Mouse (Mus musculus): ENCODE data around the gene St6gal1.
A peak's percentile ranks its signal among the peaks of the same experiment; 100 is the strongest.
"Not testable (repeated sequence)": the region's sequence is repeated elsewhere in the genome, so short reads cannot be mapped to it uniquely, and the experiment has no call there.

Gene St6gal1

DNA sequence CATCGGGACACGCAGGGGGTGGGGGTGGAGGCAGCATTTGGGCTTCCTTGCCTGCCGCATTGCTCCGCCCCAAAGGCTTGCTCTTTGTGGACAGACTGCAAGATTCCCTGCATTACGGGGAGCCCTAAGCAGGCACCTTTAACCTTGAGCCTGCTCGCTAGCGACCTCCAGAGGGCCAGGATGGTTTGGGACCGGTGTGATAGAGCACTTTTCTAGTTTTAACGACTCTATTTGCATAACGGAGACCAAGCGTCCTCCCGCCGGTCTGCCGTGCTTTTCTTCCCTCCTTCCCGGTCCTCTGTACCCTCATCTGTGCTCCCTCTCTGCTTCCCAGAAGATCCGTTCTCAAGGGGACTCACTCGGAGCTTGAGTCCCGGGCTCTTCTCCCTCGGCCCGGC, at the start of gene St6gal1:
Gene St6gal1, plus strand, starts transcription at position 70 of the 398 bp plus-strand sequence.
- DNase-seq: peak; percentile 92

DNA sequence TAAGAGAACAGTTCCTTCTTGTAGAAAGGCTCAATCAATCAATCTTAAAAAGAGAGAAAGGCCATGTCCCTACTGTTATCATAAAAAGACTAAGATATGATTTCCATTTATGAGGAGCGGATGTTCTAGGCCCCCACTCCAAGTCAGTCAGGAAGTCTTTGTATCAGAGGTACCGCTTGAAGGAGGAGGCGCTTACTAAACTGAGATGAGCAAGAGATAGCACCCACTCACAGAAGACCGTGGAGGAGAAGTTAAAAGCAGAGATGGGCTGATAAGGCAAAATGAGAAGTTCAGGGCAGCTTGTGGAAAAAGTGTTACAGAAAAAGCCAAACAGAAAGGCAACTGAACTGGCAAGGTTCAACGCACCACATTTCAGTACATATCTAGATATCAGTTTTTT, 49.7 kb upstream of the St6gal1 start:
- DNase-seq: no peak

DNA sequence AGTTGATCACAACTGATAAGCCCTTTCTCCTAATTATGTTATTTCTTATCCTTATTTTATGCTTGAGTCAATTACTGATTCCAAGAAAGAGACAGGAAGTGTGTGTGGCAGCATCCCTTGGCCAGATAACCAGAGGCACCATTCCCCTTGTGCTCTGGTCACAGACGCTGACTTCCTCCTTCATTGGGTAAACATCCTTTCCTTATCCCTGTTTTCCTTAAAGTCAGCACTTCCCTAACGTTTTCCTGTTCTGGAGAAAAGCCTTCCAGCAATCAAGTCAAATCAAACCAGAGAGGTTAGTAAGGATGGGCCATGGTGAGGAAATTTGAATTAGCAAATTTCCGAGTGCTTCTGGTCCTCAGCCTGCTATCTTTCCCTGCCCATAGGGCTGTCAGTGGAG, 48.6 kb upstream of the St6gal1 start:
- DNase-seq: no peak

DNA sequence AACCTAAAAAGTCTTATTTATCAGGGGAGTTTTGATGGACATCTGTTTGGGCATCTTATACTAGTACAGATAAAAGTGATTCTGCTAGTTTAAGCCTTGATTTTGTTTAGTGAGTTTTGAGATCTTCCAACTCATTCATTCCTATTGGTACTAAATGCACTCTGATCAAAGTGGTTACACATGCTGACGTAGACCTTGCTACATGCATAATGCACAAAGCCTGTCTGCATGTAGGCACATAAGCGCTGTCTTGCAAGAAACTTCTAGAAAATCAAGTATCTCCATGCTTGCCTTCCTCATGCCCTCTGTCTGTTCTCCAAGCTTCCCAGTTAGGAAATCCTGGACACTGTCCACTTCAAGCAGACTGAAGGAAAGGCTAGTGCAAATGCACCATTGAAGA, 46.7 kb upstream of the St6gal1 start:
- DNase-seq: no peak

DNA sequence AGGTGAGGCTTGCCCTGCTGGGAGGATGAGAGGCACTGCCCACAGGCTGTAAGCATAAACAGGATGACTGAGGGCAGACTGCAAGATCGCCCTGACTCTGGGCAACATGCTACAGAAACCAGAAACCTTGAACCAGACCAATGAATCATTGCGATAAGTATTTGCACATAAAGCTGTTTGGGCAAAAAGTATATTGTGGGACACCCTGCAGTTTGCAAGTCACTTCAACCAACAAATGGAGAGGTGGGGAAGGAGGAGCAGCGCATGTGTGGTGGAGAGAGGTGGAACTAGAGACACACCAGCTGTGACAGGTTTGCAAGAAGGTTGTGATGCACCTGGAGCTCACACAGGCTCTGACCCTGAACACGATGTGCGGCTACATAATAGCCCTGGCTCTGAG, 45.7 kb upstream of the St6gal1 start:
- no peak for DNase-seq

DNA sequence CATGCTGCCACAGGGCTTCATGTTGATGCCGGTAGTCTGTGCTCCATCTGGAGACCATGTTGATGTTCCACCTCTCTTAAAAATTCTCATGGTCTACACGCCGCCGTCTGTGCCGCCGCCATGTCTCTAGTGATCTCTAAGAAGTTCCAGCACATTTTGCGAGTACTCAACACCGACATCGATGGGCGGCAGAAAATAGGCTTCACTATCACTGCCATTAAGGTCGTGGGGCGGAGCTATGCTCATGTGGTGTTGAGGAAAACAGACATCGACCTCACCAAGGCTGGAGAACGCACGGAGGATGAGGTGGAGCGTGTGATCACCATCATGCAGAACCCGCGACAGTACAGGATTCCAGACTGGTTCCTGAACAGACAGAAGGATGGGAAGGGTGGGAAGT, 45.1 kb upstream of the St6gal1 start:
- DNase-seq: not testable (repeated sequence)

DNA sequence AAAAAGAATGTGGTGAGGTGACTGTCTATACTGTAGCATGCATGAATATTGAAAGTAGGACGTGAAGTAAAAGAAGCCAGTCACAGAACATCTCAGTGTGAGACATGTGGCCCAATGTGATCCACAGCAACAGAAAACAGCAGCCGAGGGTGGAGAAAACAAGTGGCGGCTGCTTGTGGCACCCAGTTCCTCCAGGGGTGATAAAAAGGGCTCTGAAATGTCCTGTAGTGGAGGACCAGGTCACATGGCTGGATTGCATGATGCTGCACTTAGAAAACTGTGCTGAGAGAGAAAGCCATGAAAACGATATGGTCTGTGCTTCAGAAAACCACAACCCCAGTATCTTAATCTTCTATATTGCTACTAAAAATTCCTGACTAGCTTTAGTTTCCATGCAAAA, 43.5 kb upstream of the St6gal1 start:
- no peak for DNase-seq

DNA sequence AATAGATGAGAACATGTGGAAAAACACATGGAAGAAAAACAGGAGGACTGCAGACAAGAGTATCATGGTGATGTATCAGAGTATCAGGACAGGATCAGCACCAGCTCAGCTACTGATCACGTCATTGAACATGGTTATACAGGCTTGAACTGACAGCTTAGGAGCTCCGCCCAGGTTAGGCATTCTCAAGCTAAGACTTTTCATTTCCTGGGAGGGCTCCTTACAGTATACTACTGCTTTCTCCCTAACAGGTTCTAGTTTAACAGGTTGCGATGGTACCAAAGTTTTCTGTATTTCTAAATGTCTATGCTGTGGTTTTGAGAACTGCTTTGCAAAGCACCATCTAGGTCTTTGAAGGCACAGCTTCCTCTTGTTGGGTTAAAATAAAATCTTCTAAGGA, 43.1 kb upstream of the St6gal1 start:
- DNase-seq: no peak

DNA sequence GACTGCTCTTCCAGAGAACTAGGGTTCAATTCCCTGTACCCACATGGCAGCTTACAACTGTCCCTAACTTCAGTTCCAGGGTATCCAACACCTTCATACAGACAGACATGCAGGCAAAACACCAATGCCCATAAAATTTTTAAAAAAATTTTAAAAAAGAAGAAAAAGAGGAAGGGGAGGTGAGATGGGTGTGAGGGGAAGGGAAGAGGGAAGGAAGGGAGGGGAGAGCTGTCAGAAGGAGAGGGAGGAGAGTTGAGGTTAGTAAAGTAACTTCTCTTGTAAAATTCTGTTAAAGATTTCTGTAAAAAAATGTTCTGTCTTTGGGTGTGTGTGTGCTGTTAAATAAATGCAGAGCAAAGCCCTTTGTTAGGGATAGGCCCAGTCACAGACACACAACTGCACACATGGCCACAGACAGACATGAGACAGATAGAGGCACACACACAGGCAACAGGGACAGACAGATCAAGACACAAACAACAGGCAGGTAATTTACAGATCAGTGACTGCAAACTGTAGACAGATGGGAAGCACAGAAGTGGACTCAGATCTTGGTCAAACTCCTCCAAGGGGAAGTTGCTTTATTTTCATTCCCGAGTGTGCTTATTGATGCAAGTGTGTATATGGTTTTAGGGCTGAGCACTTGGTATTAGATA, 42.5 kb upstream of the St6gal1 start:
- DNase-seq: no peak

DNA sequence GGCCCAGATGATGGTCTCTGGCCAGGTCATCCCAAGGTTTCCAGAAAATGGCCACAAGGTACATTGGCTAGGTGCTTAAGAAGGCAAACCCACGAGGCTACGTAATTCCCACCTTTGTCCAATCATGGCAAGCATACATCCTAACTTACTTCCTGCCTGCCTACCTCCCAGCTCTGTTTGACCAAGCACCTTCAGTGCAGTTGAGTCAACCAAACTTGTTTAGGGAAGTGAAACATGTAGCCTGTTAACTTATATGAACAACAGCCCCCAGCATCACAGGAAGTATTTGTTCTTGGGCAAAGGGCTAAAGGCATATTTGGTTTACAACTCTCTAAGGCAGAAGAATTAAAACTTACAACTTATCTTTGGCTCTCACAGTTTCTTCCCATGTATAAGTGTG, 38.7 kb upstream of the St6gal1 start:
- no peak for DNase-seq

DNA sequence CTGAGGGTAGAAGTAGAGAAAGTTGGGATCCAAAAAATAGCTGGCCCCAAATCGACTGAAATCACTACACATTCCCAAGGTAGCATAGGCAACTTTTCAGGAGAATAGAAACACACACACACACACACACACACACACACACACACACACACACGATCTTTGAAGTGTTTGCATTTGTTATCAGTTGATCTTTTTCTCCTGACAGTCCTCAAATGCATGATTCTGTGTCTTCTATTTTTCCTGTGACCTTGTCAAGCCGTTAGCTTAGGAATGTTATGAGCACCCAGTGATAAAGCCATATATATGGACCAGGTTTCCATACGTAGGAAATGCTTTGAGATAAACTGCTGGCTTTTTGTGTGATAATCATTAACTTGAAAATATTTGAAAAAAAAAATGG, 38.1 kb upstream of the St6gal1 start:
- no peak for DNase-seq

DNA sequence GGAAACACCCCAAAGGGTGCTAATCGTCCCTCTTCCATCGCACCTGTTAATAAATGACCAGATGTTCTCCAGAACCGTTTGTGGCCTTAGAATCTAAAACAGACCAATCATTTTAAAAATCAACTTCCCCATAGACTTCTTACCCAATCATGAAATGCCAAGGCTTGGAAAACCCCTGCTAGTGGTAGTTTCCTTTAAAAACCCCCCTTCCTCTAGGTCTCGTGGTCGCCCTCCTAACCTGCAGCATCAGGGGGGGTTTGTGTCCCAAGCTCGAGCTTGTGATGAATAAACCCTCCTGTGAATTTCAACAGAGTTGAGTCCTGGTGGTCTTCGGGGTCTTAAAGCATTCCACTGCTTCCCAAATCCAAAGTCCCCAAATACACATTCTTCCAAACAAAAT, 36.6 kb upstream of the St6gal1 start:
- DNase-seq: no peak

DNA sequence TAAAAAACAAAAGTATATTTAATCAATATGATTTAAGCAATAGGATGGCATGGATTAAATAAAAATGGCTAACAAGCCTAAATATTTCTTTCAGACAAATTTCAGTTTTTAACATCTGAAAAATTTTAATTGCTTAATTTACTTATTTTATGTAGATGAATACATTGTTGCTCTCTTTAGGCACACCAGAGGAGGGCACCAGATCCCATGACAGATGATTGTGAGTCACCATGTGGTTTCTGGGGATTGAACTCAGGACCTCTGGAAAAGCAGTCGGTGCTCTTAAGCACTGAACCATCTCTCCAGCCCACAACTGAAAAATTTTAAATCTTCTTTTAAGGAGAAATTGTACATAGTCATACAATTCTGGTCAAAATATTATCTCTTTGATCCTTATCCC, 34.9 kb upstream of the St6gal1 start:
- no peak for DNase-seq

DNA sequence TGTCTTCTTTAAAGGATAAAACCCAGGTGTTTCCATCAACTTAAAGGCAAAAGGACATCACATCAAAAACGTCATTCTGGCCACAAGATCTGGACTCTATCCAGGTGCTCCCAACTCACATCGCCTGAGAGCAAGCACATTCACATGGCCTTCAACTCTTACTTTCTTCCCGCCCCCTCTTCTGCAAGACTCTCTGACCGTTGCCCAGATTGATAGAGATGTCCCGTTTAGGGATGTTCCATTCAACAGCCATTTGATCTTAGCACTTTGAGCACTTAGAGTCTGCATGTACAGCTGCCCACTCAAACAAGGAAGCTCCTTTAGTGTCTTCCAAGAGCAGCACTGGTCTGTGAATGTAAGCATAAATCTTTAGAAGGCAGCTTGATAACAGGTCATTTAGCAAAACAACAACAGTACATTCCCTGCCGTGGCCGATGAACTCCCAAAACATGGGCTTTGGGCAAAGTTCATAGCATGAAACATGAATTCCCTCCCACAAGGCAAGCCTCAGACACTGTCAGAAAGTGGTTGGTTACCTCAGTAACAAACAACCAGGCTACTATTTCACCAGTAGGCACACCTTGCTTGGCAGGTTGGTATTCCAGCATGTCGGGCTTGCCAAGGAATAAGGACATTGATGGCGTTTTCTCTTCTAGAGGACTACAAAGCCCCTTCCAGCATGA, 32.8 kb upstream of the St6gal1 start:
- no peak for DNase-seq

DNA sequence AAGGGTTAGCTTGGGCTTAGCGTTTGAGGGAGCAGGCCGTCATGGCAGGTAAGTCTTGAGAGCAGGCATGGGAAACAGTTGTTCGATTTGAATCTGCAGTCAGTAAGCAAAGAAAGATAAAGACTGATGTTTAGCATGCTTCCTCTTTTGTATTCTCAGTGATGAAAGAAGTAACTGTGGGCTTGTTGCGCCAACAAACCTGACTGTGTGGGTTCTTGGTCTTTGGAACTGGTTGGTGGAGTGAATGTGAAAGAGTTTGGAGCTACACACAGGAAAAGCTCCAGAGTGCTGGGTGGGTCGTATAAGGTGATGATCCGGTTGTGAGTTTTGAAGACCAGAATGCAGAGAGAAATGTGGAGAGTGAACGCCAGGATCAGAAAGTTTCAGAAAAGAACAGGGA, 28.9 kb upstream of the St6gal1 start:
- no peak for DNase-seq

DNA sequence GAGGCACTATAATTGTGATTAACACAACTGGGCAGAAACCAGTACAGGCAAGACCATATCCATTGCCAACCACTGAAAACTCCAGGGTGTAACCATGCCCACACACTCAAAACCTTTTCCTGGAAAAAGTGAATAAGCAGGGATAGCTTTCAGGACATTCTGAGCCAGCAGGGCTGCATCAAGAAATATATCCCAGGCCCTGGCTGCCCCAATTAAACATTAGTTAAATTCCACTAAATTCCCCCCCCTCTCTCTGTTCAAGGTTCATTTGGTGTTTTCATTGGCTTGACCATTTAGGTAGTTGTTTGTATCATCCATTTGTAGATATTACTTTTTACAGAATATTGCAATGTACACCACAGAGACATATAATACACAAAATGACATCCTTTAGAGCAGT, 28.2 kb upstream of the St6gal1 start:
- DNase-seq: no peak

DNA sequence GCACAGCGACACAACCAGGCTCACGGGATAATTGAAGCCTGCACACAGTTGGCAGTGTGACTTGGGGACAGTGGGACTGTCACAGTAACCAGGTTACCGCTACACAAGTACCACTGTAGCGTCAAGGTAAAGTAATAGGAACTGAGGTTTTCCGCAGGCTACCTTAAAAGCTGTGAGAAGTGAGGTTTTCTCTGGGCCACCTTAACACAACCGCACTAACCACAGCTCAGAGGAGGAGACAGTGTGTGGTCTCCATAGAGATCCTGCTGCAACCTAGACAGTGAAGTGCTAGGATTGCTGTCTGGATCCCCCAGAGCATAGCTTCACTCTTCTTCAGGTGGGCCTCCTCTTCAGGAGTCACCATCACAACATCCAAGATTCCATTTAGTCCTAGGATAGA, 27.7 kb upstream of the St6gal1 start:
- DNase-seq: no peak

DNA sequence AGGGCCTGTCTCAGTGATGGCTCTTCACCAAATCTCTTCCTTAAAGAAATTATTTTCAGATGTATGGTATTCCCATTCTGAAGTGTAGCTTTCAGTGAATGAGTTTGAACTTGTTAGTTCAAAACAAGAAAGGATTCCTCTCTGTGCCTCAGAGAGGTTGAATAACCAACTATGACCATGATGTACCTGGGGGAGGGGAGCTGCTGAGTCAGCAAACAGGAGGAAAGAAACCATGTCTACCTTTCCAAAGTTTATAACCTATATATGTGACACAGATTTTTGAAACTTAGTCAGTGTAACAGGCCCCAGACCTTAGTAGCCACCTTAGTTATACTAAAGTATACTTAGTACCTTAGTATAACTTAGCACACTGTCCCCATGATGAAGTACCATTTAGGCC, 23.0 kb upstream of the St6gal1 start:
- no peak for DNase-seq

DNA sequence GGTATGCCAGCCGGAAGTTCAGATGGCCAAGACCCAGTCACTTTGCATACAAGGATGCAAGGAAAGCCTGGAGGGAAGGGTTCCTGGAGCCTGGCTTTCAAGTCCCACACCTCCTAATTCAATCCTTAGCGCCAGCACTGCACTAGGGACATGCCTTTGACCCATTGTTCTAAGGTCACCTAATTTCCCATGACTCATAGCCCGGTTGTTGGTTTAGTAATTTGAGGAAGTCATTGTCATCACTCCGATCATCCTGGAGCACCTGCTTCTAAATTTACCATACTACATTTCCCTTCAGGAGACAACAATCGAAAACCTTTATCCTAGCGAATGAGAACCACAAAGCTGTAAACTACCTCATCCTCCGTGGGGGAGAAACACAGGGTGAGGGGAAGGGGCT, 10.2 kb upstream of the St6gal1 start:
- DNase-seq: no peak

DNA sequence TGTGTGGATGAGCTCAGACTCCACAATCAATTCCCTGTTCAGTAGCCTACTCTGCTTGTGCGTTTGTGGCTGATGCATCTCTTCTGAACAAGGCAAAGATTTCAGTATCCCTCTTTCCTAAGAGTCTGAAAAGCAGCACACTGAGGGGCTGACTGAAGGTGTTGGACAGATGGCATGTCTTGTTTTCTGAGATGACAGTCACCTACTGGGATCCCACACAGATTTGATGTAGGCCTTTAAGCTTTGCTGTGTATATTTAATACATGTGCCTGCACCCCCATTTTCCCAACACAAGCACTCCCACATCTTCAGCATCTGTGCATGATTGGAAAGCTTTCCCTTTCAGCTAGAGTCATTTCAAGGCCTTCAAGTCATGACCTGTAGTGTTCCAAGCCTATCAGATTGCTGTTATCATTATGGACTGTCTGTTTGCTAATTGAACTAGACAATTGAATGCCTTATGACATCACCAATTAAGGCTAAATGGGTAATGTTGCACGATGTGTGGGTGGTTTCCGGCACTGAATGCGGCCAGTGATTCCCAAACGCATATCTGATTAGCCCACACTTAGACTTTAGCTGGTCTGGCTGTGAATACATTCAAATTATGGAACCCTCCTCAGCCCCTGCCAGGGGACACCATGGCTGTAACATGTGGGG, 9.2 kb upstream of the St6gal1 start:
- DNase-seq: no peak

DNA sequence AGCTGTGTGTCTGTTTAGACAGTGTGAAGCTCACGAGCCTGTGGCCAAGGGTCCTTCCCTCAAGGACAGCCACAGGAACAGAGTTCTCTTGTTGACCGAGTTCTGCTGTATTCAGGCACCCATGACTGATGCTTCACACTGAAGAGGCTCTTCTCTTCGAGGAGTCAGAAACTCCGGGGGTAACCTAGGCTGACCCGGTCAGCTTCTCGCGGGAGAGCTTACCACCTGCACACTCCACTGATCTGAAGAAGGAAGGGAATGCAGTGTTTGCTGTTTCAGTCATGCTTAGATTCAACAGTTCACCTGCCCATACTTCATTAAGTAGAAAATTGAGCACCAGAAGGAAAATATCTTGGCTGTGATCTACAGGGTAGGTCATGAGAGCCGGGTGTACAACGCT, 8.2 kb upstream of the St6gal1 start:
- no peak for DNase-seq

DNA sequence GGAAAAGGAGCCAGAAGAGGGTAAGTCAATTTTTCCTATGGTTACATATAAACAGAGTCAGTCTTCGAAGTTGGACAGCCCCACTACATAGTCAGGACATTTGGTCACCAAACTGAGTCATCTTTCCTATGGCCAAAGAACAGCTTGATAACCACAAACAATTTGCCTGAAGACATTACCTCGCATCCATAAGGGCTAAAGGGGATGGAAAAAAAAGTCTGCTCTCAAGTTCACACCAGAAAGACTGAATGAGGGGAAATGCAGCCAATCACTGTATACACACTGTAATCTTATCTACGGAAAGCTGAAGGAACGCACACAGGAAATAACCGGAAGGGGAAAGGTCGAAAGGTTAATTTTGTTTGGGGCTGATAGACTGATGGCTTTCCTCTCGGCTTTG, 6.2 kb upstream of the St6gal1 start:
- DNase-seq: no peak

DNA sequence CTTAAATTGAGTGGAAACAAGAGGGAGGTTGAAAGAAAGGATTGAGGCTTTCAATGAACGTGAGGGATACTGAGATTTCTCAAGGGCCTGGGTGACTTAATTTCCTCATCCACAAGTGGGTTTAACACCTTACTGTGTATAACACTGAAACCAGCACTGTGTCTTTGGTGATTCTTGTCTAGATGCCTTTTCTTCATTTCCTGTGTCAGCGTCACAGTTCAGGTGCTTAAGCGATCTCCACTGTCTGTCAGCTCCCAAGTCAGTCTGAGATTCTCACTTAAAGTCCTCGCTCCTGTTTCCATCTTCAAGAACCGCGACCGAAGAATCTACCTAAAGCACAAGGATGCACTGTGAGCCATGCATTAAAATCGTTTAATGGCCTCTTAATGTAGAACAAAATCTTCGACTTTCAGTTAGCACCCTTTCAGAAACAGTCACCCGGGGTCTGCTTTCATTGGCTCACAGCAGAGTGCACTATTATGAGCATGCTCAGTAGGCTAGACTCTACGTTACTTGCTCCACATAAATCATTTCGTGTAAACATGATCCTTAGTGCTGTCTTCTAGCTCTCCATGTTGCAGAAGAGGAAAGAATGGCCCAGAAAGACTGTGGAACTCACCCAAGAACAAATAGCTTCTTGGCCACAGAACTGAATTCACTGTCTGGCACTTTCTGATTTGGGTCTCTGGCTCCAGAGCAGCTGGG, 1.2 kb upstream of the St6gal1 start:
- peak; percentile 56 for DNase-seq
